Mouse (Mus musculus): ENCODE measurements around the gene Adcy7. TPM values are rescaled to one million over a fixed set of nuclear protein-coding genes. Genes with fewer than 3 reads are reported as not detected.

Gene Adcy7
- polyA plus RNA-seq, 1 experiment from 2014 or later, result 2.3 TPM

DNA sequence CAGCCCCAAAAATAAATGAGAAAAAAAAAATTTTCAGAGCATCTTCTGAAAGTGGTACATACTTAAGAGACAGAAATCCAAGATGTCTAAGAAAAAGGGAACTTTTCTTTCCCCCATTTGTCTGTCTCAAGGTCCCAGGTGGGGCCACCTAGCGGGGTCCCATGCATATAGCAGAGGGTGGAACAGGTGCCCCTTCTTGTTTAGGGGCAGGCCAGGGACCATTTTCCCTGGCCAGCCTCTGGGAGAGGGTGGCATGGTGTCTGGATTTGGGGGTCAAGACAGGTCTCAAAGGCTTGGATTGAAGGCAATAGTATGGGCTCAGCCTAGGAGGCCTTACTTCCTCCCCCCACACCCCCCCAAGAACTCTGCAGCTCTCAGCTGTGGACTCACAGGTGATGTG, 17.7 kb downstream of the Adcy7 start:
- Histone ChIP-seq H3K4me3 (ENCODE audit: low read depth, low read length) (no peak overlapping the region), H3K27ac (replicated peaks; ENCODE audit: low read depth, low read length) (no peak overlapping the region), H3K4me2 (ENCODE audit: low read depth, severe bottlenecking) (no peak overlapping the region), H3K9me3 (ENCODE audit: control insufficient read depth, low read length) (no peaks in the 10 kb centered on the region), H3K4me1 (ENCODE audit: control insufficient read depth, insufficient read depth, low read length) (peaks cover 9% of the 10 kb centered on the region), H3K27me3 (ENCODE audit: control insufficient read depth, insufficient read depth, low read length) (no peaks in the 10 kb centered on the region), H3K9ac (ENCODE audit: low read length) (no peak overlapping the region), H3K36me3 (ENCODE audit: control insufficient read depth, insufficient read depth, low read length) (no peaks in the 10 kb centered on the region)
- ATAC-seq (ENCODE audit: insufficient number of reproducible peaks, low FRiP score, low TSS enrichment, low read depth) (no peak), DNase-seq (ENCODE audit: low spot score) (no peak)
- 79% methylated on average over 1 of the region's 1 CpGs for WGBS

- DNase-seq (ENCODE audit: low spot score), result no peak
- H3K4me2 ChIP-seq (ENCODE audit: low read depth, severe bottlenecking), result no peak overlapping the region
- H3K4me3 ChIP-seq (ENCODE audit: low read depth, low read length), result no peak overlapping the region
- H3K36me3 ChIP-seq (ENCODE audit: control insufficient read depth, insufficient read depth, low read length), result no peaks in the 10 kb centered on the region
- peaks cover 8% of the 10 kb centered on the region for H3K4me1 ChIP-seq (ENCODE audit: control insufficient read depth, insufficient read depth, low read length)
- no peak overlapping the region for H3K27ac ChIP-seq (replicated peaks; ENCODE audit: low read depth, low read length)
- H3K27me3 ChIP-seq (ENCODE audit: control insufficient read depth, insufficient read depth, low read length), result no peaks in the 10 kb centered on the region
- WGBS, result 82% methylated on average over 13 of the region's 13 CpGs
- H3K9me3 ChIP-seq (ENCODE audit: control insufficient read depth, low read length), result no peaks in the 10 kb centered on the region
- ATAC-seq (ENCODE audit: insufficient number of reproducible peaks, low FRiP score, low TSS enrichment, low read depth), result no peak
- H3K9ac ChIP-seq (ENCODE audit: low read length), result no peak overlapping the region
Observed at GRCm38 (mm10) chr8:88290326-88291304, 18.4 kb downstream of the Adcy7 start.

DNA sequence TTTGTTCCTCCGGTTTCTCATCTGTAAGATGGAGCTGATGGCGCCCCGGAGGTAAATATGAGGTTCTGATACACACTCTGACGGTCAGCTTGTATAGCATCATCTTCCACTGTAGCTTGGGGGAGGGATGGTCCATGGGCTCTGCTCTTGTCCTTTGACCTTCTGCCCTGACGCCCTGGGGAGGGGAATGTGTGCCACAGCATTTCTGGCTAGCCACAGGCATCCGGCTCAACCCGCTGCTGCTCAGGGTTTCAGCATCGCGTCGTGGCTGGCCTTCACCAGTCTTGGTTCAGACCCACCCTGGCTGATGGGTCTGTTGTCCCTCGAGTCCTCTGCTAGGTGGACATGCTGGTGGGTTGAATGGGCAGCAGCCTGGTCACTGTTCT, 19.1 kb downstream of the Adcy7 start:
- no peak overlapping the region for H3K27ac ChIP-seq (replicated peaks; ENCODE audit: low read depth, low read length)
- peaks cover 8% of the 10 kb centered on the region for H3K4me1 ChIP-seq (ENCODE audit: control insufficient read depth, insufficient read depth, low read length)
- DNase-seq (ENCODE audit: low spot score) (no peak), ATAC-seq (ENCODE audit: insufficient number of reproducible peaks, low FRiP score, low TSS enrichment, low read depth) (no peak)
- no peaks in the 10 kb centered on the region for H3K9me3 ChIP-seq (ENCODE audit: control insufficient read depth, low read length)
- WGBS, result 90% methylated on average over 11 of the region's 11 CpGs
- no peak overlapping the region for H3K4me3 ChIP-seq (ENCODE audit: low read depth, low read length)
- H3K27me3 ChIP-seq (ENCODE audit: control insufficient read depth, insufficient read depth, low read length), result no peaks in the 10 kb centered on the region
- no peaks in the 10 kb centered on the region for H3K36me3 ChIP-seq (ENCODE audit: control insufficient read depth, insufficient read depth, low read length)
- H3K9ac ChIP-seq (ENCODE audit: low read length), result no peak overlapping the region
- no peak overlapping the region for H3K4me2 ChIP-seq (ENCODE audit: low read depth, severe bottlenecking)

DNA sequence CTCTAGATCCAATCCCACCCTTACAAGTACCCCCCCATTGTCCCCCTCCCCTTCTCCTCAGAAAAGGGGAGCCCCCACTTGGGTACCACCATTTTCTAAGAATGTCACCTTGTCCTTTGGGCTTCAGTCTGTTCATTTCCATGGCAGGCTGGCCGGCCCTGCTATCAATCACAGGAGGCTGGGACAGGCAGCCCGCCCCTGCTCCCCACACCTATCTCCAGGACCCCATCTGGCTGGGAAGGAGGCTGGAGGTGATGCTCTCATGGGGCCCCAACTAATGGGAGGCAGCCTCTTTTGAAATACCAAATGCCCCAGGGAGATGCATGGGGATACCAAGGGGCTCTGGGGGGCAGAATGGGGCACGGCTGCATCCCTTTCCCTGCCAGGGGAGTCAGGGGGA, 20.7 kb downstream of the Adcy7 start:
- 68% methylated on average over 3 of the region's 3 CpGs for WGBS
- no peak overlapping the region for H3K27ac ChIP-seq (replicated peaks; ENCODE audit: low read depth, low read length)
- no peak for ATAC-seq (ENCODE audit: insufficient number of reproducible peaks, low FRiP score, low TSS enrichment, low read depth)

DNA sequence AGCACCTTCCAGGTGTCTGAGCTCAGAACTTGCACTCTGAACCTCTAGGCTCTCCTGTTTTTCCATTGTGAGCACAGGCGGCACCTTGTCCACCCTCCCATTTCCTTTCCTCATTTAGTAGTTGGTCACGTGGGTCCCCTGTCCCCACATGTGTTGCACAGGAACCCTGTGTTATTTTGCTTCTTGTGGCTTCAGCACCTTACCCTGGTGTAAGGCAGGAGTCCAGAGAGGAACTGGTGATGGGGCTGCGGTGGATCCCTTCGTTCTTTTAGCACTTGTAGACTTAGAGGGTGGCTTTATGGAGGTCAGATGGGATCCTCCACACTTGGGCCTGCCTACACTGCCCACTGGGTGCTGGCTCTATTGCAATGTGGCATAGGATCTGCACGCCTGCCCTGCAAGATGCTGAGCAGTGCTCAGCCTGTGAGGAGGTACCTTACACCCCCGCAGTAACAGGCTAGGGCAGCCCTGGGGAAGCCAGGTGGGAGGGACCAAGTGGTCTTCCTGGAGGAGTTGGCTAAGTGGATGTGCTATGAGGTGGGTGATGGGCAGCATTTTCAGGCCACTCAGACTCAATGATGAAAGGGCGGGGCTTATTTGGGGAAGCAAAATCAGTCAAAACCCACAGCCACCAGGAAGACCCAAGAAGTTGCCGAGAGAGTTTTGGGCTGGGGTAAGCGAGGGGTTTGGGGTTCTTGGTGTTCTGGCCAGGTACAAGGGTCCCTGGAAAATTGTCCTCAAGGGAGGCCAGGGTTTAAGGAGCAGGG, 21.6 kb downstream of the Adcy7 start:
- ATAC-seq (ENCODE audit: insufficient number of reproducible peaks, low FRiP score, low TSS enrichment, low read depth) (no peak), DNase-seq (ENCODE audit: low spot score) (no peak)
- Histone ChIP-seq H3K9ac (ENCODE audit: low read length) (no peak overlapping the region), H3K9me3 (ENCODE audit: control insufficient read depth, low read length) (no peaks in the 10 kb centered on the region), H3K27ac (replicated peaks; ENCODE audit: low read depth, low read length) (no peak overlapping the region), H3K4me2 (ENCODE audit: low read depth, severe bottlenecking) (no peak overlapping the region), H3K4me1 (ENCODE audit: control insufficient read depth, insufficient read depth, low read length) (peaks cover 6% of the 10 kb centered on the region), H3K27me3 (ENCODE audit: control insufficient read depth, insufficient read depth, low read length) (no peaks in the 10 kb centered on the region), H3K4me3 (ENCODE audit: low read depth, low read length) (no peak overlapping the region), H3K36me3 (ENCODE audit: control insufficient read depth, insufficient read depth, low read length) (no peaks in the 10 kb centered on the region)
- WGBS, result 90% methylated on average over 9 of the region's 9 CpGs

More for the DNA sequence above, 20.7 kb downstream of the Adcy7 start:
- Histone ChIP-seq H3K9me3 (ENCODE audit: control insufficient read depth, low read length) (no peaks in the 10 kb centered on the region), H3K36me3 (ENCODE audit: control insufficient read depth, insufficient read depth, low read length) (no peaks in the 10 kb centered on the region), H3K4me1 (ENCODE audit: control insufficient read depth, insufficient read depth, low read length) (peaks cover 10% of the 10 kb centered on the region), H3K4me2 (ENCODE audit: low read depth, severe bottlenecking) (no peak overlapping the region), H3K9ac (ENCODE audit: low read length) (no peak overlapping the region), H3K27me3 (ENCODE audit: control insufficient read depth, insufficient read depth, low read length) (no peaks in the 10 kb centered on the region), H3K4me3 (ENCODE audit: low read depth, low read length) (no peak overlapping the region)
- DNase-seq (ENCODE audit: low spot score), result no peak

DNA sequence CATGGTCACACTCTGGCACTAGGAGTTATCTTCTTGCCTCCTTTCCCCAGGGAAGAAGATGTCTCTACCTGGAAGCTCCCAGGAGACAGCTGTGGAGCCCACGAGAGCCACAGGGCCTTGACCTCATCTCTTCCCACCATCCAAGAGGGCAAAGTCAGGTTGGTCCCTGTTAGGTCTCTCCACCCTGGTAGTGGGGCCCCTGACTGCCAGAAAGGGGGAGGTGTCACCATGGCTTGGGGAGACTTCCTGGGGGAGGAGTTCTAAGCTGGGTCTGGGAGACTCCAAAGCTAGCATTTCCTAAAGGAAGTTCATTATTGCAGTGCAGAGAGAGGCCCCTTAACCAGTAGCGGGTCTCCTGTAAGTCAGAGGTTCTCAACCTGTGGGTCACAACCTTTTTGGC, 22.8 kb downstream of the Adcy7 start:
- ATAC-seq (ENCODE audit: insufficient number of reproducible peaks, low FRiP score, low TSS enrichment, low read depth) (no peak), DNase-seq (ENCODE audit: low spot score) (no peak)
- H3K27ac ChIP-seq (replicated peaks; ENCODE audit: low read depth, low read length), result no peak overlapping the region
- no peak overlapping the region for H3K4me2 ChIP-seq (ENCODE audit: low read depth, severe bottlenecking)
- no peaks in the 10 kb centered on the region for H3K36me3 ChIP-seq (ENCODE audit: control insufficient read depth, insufficient read depth, low read length)
- WGBS, result 77% methylated on average over 2 of the region's 2 CpGs
- no peaks in the 10 kb centered on the region for H3K27me3 ChIP-seq (ENCODE audit: control insufficient read depth, insufficient read depth, low read length)
- no peak overlapping the region for H3K4me3 ChIP-seq (ENCODE audit: low read depth, low read length)
- no peak overlapping the region for H3K9ac ChIP-seq (ENCODE audit: low read length)
- no peaks in the 10 kb centered on the region for H3K9me3 ChIP-seq (ENCODE audit: control insufficient read depth, low read length)
- H3K4me1 ChIP-seq (ENCODE audit: control insufficient read depth, insufficient read depth, low read length), result peaks cover 2% of the 10 kb centered on the region; the same call in 1 of the 2 replicates

DNA sequence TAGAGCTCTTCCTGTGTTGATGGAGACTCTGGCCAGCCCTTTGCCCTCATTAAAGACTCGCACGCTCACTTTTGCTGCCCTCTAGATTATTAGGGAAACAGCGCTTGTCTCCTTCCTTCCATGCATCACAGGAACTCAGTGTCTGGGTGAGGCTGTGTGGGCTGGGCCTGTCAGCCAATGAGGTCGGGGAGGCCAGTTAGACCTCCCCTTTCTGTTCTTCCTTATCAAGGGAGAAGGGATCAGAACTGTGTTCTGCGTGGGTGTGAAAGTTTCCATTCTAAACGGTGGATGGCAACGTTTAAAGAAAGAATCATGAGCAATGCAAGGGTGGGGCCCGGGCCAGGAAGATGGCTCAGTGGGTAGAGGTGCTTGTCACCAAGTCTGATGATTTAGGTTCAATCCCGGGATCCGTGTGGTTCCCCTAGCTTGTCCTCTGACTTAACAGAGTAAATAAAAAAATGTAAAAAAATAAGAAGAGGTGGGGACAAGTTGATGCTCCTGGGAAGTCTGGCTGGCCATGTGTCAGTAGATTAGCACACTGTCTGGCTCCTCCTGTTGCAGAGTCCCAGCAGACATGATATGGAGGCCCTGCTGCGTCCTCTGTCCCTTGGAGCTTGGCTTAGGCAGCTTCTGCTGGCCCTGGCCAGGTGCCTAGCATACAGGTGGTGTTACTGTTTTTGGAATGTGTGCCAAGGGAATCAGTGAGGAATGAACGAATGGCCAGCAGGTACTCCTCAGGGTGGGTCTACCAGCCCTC, 26.0 kb downstream of the Adcy7 start:
- no peak overlapping the region for H3K4me2 ChIP-seq (ENCODE audit: low read depth, severe bottlenecking)
- H3K4me3 ChIP-seq (ENCODE audit: low read depth, low read length), result no peak overlapping the region
- H3K27me3 ChIP-seq (ENCODE audit: control insufficient read depth, insufficient read depth, low read length), result no peaks in the 10 kb centered on the region
- H3K9ac ChIP-seq (ENCODE audit: low read length), result no peak overlapping the region
- WGBS, result 49% methylated on average over 12 of the region's 12 CpGs
- ATAC-seq (ENCODE audit: insufficient number of reproducible peaks, low FRiP score, low TSS enrichment, low read depth) (no peak), DNase-seq (ENCODE audit: low spot score) (no peak)
- no peaks in the 10 kb centered on the region for H3K9me3 ChIP-seq (ENCODE audit: control insufficient read depth, low read length)
- no peaks in the 10 kb centered on the region for H3K36me3 ChIP-seq (ENCODE audit: control insufficient read depth, insufficient read depth, low read length)
- H3K4me1 ChIP-seq (ENCODE audit: control insufficient read depth, insufficient read depth, low read length), result peaks cover 2% of the 10 kb centered on the region; the same call in 1 of the 2 replicates
- no peak overlapping the region for H3K27ac ChIP-seq (replicated peaks; ENCODE audit: low read depth, low read length)

DNA sequence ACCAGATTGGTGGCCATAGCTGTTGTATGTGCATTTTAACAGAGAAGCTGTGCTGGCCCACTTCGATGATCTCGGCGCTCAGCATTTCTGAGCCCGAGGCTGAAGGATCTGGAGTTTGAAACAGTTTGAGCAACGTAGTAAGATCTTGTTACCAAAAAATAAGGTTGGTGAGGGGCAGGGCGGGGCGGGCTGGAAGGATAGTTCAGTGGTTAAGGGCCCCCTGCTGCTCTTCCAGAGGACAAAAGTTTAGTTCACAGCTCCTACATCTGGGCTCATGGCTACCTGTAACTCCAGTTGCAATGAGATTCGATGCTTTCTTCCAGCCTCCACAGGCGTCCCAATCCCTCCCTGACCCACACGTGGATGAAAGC, 26.5 kb downstream of the Adcy7 start:
- Histone ChIP-seq H3K9me3 (ENCODE audit: control insufficient read depth, low read length) (no peaks in the 10 kb centered on the region), H3K4me3 (ENCODE audit: low read depth, low read length) (no peak overlapping the region), H3K4me1 (ENCODE audit: control insufficient read depth, insufficient read depth, low read length) (peaks cover 2% of the 10 kb centered on the region; the same call in 1 of the 2 replicates), H3K9ac (ENCODE audit: low read length) (no peak overlapping the region), H3K36me3 (ENCODE audit: control insufficient read depth, insufficient read depth, low read length) (no peaks in the 10 kb centered on the region), H3K27ac (replicated peaks; ENCODE audit: low read depth, low read length) (no peak overlapping the region), H3K4me2 (ENCODE audit: low read depth, severe bottlenecking) (no peak overlapping the region), H3K27me3 (ENCODE audit: control insufficient read depth, insufficient read depth, low read length) (no peaks in the 10 kb centered on the region)
- 87% methylated on average over 10 of the region's 10 CpGs for WGBS
- DNase-seq (ENCODE audit: low spot score), result no peak
- no peak for ATAC-seq (ENCODE audit: insufficient number of reproducible peaks, low FRiP score, low TSS enrichment, low read depth)

Data from limb, embryonic 11.5 days (tissue).